Mouse (Mus musculus): ENCODE measurements at regions not wholly inside any gene's neighbourhood (a gene's known extent, or its start where the extent isn't known, plus 50 kb on each side); places are given as distances from the start of the nearest gene placed in this dataset.

GRCm38 (mm10) chr1:35402995-35403394 lies 553.2 kb downstream of the Plekhb2 start:
- no peak for TF ChIP-seq CTCF (IDR thresholded peaks at IDR 0.05; ENCODE audit: low read depth, low read length)
- TF ChIP-seq POLR2A (IDR thresholded peaks at IDR 0.05; ENCODE audit: extremely low read depth, insufficient read depth, low read length), result no peak
